Mouse (Mus musculus) left cerebral cortex, postnatal 10 days (tissue): ENCODE data around the gene Tmem91. TPM values are rescaled to one million over a fixed set of nuclear protein-coding genes. Genes with fewer than 3 reads are reported as not detected.

Experiments
- DNase-seq, 2 experiments: peaks; one replicate each; pipeline ENCODE4 v3.0.0; 2021 to 2022; ENCODE audit warnings: low spot score in 2 of 2, mixed read lengths in 1 of 2; ENCODE audit errors: extremely low spot score in 1 of 2
- intact Hi-C: fragments of 180-260 bp; cut with DNase I; formaldehyde crosslinking; loops from one replicate; pipeline ENCODE4 v1.15.1; 2025
- total RNA-seq, 2 experiments: library from RNA; stranded (reverse); gene quantifications; 2 replicates each; pipeline ENCODE4 v1.2.3; 2021

Gene Tmem91
- total RNA-seq, 2 experiments from 2014 or later, result 53.6 to 67.6 TPM

DNA sequence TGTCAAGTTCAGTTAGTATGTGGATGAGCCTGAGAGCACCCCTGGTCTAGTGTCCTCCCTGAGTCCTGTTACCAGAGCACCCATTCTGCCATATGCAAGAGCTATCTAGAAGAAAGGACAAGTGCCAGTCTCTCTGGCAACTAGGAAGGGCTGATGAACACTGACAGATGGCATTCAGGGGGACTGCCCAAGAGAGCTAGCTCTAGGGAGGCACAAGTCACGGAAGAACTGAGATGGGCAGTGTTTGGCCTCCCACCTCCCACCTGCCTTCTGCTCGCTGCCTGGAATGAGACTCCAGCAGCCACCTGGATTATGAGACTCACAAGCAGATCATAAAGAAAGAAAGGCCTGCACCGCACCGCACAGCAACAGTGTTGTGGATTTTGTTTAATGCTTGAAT, 35.2 kb downstream of the Tmem91 start:
- DNase-seq, result no peak
- intact Hi-C loops, result no loop called here

DNA sequence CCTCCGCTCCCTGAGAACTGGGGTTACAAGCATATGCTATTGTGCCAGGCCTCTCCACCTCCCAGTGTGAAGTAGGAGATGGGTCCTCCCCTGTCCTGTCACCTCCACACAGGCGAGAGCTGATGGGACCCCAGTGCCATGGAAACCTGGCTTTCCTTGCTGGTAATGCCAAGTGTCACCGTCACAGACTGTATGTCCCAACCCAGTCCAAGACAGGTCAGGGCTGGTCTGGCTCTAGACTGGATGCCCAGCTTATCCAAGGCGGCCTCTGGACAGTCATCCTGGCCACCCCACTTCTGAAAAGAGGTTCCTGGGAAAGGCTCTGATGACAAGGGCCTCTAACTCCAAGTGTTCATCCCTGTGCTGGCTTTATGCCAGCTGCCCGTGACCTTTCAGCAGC, 37.9 kb downstream of the Tmem91 start:
- DNase-seq, result no peak
- intact Hi-C loops, result no loop called here

DNA sequence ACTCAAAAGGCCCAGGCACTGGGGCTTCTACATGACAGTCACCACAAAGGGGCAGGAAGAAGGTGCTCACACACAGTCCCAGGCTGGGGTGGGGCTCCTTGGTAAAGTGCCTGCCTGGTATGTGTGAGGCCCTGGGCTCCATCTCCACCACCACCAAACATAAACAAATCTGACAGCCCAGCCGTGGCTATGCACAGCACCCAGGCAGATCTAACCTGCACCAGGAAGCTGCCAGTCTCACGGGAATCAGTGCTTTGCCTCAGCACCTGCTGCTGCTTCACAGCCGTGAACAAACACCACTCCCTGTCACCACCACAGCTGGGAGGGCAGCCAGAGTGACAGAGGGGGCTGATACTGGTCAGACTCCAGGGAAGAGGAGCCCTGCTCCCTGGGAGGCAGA, 38.6 kb downstream of the Tmem91 start:
- DNase-seq, result no peak
- intact Hi-C loops, result no loop called here

DNA sequence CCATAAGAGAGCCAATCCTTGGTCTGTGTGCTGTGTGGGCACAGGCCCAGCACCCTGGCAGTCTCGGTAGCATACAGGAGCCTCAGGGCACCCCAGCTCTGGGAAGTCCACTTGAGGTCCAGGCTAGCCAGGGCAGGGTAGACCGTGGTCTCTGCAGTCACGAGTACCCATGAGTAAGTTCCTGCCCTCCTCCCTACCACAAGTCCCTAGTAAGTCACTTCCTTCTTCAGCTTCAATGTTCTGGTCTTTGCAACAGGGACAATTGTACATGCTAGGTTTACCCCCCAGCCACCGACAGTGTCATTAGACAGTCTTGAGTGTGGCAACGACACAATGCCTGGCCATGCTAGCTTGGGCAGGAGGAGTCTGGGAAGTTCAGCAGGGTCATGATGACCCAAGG, 42.3 kb downstream of the Tmem91 start:
- DNase-seq, result no peak
- intact Hi-C loops, result no loop called here

DNA sequence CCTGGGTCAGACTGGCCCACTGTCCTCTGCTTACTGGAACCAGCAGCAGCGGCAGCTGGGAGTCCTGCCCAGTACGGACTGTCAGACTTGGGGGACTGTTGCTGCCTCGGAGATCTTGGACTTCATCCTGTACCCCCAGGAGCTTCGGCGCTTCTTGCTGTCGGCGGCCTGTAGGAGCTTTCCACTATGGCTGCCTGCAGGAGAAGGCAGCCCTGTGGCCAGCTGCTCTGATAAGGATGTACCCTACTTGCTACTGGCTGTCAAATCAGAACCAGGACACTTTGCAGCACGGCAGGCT, 46.7 kb downstream of the Tmem91 start:
- intact Hi-C loops, result no loop called here
- peak in 1 of 2 experiments; percentile 32 for DNase-seq

DNA sequence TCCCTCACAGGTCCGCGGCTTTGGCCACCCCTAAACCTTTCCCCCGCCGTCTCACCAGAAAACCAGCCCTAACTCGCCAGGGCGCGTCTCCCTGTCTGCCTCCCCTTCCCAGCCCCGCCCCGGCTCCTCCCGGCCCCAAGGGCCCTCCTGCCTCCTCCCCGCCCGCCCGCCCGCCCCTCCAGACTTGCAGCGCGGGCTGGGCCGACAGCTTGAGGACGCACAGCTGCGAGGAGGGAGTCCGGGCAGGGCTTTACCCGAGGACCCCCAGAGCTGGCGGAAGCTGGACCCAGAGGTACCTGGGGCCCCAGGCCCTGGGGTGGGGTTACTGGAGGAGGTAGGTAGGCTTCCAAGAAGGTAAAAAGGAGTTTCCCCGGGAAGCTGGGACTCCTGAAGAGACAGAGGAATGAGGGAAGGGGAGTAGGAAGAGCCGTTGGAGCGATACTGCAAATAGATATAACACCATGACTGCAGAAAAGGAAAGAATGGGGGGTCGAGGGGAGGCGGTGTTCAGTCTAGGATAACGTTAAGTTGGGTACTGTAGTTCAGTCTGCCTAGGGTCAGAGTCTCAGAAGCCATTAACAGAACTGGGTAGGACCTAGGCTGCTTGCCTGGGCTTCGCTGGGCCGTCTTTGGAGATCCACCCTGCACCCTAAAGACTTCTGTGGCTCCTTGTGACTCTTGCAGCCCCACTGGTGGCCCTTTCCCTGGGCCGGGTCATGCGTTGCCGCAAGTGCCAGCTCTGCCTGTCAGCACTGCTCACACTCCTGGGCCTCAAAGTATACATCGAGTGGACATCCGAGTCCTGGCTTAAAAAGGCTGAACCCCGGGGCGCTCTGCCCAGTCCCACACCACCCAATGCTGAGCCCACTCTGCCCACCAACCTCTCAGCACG, 47.3 kb downstream of the Tmem91 start:
- peak in 1 of 2 experiments; percentile 79 for DNase-seq
- intact Hi-C loops, result no loop called here

DNA sequence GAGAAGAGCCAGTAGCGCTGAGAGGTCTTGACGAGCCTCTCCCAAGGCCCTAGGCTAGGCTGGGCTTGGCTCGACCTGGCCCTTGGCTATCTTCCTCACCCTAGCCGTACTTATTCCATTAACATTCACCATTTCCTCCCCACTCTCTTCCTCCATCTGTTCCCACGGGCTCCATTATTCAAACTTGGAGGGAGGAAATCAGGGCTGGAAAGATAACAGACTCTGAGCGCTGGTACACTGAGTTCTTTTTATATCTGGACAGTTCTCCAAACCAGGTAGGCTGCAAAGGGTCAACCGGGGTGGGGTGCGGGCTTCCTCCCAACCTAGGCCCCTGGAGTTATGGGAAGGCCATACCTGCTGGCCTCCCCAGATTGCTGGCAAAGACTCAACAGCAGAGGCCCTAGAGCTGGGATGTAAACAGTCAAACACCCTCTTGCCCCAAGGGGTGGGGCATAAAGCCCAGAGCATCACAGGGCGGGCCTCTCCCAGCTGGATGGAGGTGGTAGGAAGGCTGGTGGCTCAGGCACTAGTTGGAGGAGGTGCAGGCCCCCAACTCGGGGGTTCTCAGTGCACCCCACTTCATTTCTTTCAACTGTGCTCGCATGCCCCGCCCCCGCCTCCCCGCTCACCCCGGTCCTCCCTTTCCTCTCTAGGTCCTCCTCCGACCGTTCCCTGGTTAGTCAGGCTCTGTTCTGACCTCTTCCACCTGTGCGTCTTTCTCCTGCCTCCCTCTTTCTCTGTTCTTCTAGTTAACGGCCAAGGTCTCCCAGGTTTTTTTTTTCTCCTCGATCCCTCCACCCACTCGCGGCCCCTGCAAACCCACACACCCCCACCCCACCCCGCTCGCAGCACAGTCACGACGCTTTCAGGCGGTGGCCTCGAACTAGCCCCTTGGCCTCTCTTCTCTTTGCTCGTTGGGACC, 48.2 kb downstream of the Tmem91 start, which contains the start of gene B3gnt8:
Gene B3gnt8 (plus strand): TSS at position 146 of the 922 bp plus-strand sequence.
- peak in 1 of 2 experiments; percentile 53 for DNase-seq

DNA sequence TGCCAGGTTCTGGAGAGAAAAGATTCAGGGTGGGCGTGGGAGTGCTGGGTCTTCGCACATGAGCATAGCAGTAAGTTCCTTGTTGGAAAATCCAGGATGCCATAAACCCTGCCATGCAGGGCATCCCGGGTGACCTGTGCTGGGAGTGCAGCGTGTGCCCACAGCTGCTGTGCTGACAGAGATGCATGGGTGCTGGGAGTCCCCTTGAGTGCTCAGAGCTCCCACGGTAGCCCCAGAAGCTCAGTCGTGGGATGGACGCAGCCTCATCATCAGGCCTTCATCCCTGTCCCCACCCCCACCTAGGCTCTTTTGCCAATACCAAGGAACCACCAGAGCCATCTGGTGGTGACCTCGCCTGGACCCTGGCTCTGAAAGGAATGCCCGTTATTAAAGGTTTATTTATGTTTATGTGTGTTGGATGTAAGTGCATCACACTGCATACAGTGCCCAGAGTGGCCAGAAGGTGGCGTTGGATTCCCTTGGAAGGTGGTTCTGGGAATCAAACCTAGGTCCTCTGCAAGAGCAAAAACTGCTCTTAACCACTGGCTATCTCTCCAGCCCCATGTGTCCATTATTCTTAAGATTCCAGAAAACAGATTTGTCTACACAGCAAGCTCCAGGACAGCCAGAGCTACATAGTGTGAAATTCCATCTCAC, 49.2 kb downstream of the Tmem91 start:
- intact Hi-C loops, result no loop called here
- peak in 1 of 2 experiments; percentile 43 for DNase-seq

More for the DNA sequence above, 48.2 kb downstream of the Tmem91 start, which contains the start of gene B3gnt8:
- intact Hi-C loops, result no loop called here

DNA sequence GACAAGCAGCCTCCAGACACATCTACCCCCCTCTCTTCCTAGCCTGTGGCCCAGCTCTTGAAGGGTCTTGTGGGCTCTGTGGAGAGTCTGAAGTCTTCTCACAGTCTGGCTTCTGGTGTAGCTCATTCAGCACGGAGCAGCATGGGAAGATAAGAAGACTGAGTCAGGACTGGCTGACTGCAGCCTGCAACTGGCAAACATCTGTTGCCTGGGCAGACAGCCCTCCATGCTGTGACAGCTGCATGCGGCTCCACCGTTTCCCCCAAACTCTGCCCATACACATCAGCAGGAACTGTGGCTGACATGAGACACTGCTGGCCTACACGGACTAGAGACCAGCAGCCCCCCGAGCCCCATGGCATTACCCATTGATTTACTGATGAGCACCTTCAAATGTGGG, 50.1 kb downstream of the Tmem91 start:
- DNase-seq, result peak in 1 of 2 experiments; percentile 19
- intact Hi-C loops, result no loop called here

DNA sequence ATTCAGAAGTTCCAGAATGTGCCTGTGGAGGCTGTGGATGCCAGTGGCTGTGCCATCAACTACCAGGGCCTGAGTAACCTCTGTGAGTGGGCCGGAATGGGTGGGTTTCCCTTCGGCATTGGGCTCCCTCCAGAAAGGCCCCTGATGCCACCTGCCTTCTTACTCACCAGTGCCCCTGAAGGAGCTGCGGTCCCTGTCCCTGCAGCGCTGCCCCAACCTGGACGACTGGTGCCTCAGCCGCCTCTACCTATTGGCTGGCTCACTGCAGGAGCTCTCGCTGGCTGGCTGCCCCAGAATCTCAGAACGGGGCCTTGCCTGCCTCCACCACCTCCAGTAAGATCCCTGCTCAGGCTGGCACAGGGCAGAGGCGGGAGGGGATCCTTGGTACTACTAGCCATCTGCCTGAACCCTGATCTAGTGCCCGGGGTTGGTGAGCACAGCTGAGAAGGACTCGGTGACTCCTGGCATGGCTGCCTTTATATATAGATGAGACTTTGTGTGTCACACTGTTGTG, 51.1 kb downstream of the Tmem91 start:
- peak in 1 of 2 experiments; percentile 33 for DNase-seq
- intact Hi-C loops, result no loop called here

DNA sequence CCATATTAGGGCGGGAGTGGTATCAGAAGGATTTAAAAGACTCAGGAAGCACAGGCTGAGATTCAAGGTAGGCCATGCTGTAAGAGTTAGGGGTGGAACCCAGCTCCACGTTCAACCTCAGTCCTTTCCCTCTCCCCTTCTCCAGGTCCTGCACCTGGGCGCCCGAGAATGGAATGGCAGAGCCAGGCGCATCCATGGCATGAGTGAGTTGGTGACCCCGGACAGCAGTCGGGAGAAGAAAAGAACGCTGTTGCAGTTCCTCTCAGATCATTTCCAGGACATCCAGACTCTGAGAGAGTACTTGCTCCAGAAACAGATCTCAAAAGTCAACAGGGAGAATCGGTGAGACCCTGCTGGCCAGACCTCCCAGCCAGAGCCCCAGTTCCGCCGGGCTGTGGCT, 54.2 kb downstream of the Tmem91 start:
- intact Hi-C loops, result no loop called here
- peak in 1 of 2 experiments; percentile 22 for DNase-seq

DNA sequence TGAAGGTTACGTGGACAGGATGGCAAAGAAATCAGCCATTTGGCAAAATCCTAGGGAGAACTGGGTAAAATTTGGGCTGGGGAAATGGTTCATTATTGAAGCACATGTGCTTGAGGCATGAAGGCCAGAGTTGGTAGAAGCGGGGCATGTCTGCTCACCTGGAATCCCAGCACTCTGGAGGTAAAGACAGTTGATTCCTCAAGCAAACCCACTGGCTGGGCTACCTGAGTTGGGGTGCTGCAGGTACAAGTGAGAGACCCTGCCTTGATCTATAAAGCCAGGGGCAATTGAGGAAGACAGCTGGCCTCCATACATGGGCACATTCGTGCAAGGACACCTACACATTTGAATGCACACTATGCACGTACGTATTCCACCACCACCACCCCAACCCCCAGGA, 54.9 kb downstream of the Tmem91 start:
- intact Hi-C loops, result no loop called here
- DNase-seq, result peak in 1 of 2 experiments; percentile 12

DNA sequence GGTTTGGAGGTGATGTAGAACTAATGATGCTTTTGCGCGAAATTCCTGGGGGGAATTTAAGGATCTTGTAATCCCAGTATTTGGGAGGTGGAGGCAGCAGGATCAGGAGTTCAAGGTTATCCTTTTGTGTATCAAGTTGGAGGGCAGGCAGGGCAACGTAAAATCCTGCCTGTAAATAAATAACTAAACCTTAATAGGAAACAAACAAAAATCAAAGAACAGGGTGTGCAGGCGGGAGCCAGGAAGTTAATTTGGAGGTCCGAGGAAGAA, 55.3 kb downstream of the Tmem91 start:
- DNase-seq, result peak in 1 of 2 experiments; percentile 9
- intact Hi-C loops, result no loop called here

Other genes starting within 250 kb of the Tmem91 start
- 1 to 10 TPM; 1.1 to 1.8 TPM for gene Ceacam1, start 197.6 kb downstream of the Tmem91 start, total RNA-seq
- gene Ceacam2, start 135.3 kb downstream of the Tmem91 start, total RNA-seq, result under 1 TPM in 1 of 2 experiments, not detected in 1; 0.34 TPM
- gene Erich4, start 59.3 kb downstream of the Tmem91 start, total RNA-seq, result under 1 TPM in 1 of 2 experiments, not detected in 1; 0.64 TPM
- gene Dmac2, start 55.8 kb downstream of the Tmem91 start, total RNA-seq, result 10 to 100 TPM; 29.3 to 37.6 TPM
- gene B3gnt8, start 48.5 kb downstream of the Tmem91 start, total RNA-seq, result 1 to 10 TPM in 1 of 2 experiments, under 1 TPM in 1; 0.69 to 1.5 TPM
- 10 to 100 TPM; 25.0 to 28.9 TPM for gene Bckdha, start 16.2 kb downstream of the Tmem91 start, total RNA-seq
- 10 to 100 TPM; 21.8 to 22.0 TPM for gene Exosc5, start 16.0 kb downstream of the Tmem91 start, total RNA-seq
- gene B9d2, start 5.6 kb upstream of the Tmem91 start, total RNA-seq, result 10 to 100 TPM; 34.5 to 36.3 TPM
- 10 to 100 TPM in 1 of 2 experiments, 1 to 10 TPM in 1; 9.7 to 12.2 TPM for gene Tgfb1, start 11.8 kb upstream of the Tmem91 start, total RNA-seq
- 10 to 100 TPM; 41.7 to 46.1 TPM for gene Ccdc97, start 43.9 kb upstream of the Tmem91 start, total RNA-seq
- 100 to 1,000 TPM; 116 to 117 TPM for gene Hnrnpul1, start 79.6 kb upstream of the Tmem91 start, total RNA-seq
- gene Axl, start 113.5 kb upstream of the Tmem91 start, total RNA-seq, result 10 to 100 TPM; 29.7 to 38.5 TPM
- gene Cyp2s1, start 141.7 kb upstream of the Tmem91 start, total RNA-seq, result 1 to 10 TPM; 5.5 to 8.1 TPM
- gene Cyp2b10, start 222.5 kb upstream of the Tmem91 start, total RNA-seq, result not detected